Mouse (Mus musculus): ENCODE results near the gene Pik3r1. TPM values are rescaled to one million over a fixed set of nuclear protein-coding genes. Genes with fewer than 3 reads are reported as not detected.
A peak's percentile ranks its signal among the peaks of the same experiment; 100 is the strongest.

Pik3r1 gene
- total RNA-seq, 1 experiment from 2014 or later = 171 TPM

DNA sequence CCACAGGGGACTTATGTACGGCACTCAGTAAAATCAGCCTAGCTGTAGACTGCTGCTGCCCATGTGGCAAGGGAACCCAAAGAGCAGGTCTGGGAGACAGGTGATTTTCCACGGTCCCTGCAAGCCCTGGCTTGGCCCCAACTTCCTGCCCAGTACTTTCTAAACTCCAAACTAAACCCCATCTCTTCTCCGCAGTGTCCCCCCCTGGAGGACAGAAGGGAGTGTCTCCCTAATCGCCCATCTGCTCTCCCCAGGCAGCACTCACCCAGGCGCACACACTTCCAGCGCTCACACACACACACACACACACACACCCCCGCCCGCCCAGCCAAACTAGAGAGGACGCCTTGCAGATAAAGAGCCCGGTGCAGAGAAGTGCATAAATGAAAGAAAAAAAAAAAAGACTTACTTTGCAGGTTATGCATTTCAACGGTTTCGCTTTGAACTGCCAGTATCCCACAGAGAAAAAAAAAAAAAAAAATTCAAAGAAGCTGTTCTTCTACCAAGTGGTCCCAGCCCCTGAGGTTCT is 74.0 kb downstream of the Pik3r1 start:
- ATAC-seq (ENCODE audit: extremely low read depth, insufficient number of reproducible peaks, low FRiP score, poor library complexity, severe bottlenecking) = peak; percentile 69

DNA sequence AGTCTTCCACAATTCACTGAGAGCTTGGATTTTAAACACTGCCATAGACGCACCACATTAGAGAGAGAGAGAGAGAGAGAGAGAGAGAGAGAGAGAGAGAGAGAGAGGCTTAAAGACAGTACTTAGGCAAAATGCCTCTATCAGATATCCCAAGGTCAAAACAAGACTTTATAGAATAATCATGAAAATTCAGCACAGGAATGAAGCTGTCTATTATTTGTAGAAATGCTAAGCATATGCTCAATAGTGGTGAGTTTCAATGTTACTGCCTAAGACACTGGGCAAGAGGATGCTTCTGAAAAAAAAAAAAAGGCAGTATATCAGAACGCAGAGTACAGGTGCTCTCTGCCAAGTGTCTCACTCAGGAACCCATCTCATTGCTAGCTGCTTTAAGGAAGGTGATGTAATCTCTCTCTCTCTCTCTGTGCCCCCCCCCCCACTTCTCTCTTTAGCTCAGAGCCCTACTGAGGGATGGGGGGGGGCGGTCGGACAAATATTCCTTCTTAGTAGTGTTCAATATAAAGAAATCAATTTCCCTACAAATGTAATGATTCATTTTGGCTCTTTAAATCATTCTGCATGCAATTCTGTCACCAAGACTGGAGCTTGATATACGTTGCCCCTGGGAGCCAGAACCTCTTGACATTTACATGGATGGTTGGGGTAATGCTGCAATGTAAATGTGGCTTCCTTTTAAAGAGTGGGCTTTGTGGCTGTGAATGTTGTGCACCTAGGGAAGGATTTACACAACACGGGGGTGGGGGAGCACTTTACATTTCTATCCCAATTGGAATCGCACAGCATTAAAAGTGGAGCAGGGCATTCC is 74.9 kb downstream of the Pik3r1 start:
- ATAC-seq (ENCODE audit: extremely low read depth, insufficient number of reproducible peaks, low FRiP score, poor library complexity, severe bottlenecking) = no peak

- no peak for ATAC-seq (ENCODE audit: extremely low read depth, insufficient number of reproducible peaks, low FRiP score, poor library complexity, severe bottlenecking)
These were observed 75.7 kb downstream of the Pik3r1 start for GRCm38 (mm10) chr13:101692239-101692784.

- ATAC-seq (ENCODE audit: extremely low read depth, insufficient number of reproducible peaks, low FRiP score, poor library complexity, severe bottlenecking) = no peak
These were observed 76.3 kb downstream of the Pik3r1 start for GRCm38 (mm10) chr13:101691669-101692068.

DNA sequence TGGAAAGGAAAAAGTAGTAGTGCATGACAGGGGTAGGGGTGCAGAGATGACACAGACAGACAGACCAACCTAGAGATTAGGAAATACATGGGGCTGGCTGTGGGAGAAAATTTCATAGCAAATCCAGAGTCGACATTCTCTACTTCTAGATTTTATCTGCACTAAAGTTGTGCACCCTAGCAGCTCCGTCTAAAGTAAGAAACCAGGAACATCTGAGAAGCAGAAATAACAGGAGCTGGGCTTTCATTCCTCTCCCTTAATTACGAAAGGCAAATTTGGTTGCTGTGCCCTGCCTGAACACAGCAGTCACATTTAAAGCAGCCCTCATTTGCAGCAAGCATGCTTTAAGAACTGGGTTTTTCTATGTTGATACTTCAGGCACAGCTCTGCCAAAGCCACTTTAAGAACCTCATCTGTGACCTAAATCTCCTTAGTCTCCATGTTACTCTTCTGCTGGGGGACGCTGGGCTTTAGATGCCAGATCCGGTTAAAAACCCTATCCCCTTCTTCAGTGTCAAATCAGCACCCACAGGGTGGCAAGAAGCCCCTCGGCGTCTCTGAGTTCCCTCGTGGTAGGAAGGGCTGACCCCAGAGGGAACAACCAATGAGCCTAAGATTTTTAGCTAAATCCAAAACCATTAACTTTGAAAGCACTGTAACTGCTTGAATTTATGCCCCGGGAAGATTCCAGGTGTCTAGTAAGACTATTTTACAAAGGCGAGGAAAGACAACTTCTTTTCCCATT is 76.9 kb downstream of the Pik3r1 start:
- ATAC-seq (ENCODE audit: extremely low read depth, insufficient number of reproducible peaks, low FRiP score, poor library complexity, severe bottlenecking) = no peak

DNA sequence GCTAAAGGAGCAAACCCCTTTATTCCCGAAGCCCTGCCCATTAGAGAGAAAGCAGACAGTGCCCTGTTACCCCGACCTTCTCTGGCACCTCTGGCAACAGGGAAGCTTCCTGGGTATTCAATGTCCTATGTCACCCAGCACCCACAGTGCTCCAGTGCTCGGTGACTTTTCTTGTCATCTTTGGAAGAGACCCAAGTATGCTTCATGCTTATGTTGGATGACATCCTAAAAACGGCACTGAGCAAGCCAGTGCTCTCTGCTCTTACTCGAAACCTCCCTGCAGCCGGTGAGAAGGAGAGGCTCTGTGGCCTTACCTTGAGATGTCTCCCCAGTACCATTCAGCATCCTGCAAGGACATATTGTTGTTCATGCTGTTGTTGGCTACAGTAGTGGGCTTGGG is 77.8 kb downstream of the Pik3r1 start:
- no peak for ATAC-seq (ENCODE audit: extremely low read depth, insufficient number of reproducible peaks, low FRiP score, poor library complexity, severe bottlenecking)

DNA sequence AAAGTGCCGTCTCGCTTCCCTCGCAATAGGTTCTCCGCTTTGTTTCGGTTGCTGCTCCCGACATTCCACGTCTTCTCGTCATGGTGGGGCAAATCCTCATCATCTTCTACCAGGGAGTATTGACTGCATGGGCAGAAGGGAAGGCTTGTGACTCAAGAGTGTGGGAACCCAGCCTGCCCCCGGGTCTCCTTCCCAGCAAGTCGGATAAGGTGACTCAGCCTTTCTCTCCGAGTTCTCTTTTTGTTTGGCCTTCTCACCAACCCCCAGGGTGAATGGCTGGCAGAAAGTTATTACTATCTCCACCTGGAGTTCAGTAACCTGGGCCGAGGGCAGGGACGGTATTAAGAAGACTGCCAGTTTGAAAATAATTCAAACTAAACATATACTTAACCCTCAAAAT is 81.8 kb downstream of the Pik3r1 start:
- no peak for ATAC-seq (ENCODE audit: extremely low read depth, insufficient number of reproducible peaks, low FRiP score, poor library complexity, severe bottlenecking)

GRCm38 (mm10) chr13:101684706-101685105 is 83.3 kb downstream of the Pik3r1 start:
- no peak for ATAC-seq (ENCODE audit: extremely low read depth, insufficient number of reproducible peaks, low FRiP score, poor library complexity, severe bottlenecking)

GRCm38 (mm10) chr13:101682378-101682777 is 85.6 kb downstream of the Pik3r1 start:
- no peak for ATAC-seq (ENCODE audit: extremely low read depth, insufficient number of reproducible peaks, low FRiP score, poor library complexity, severe bottlenecking)

- peak; percentile 51 for ATAC-seq (ENCODE audit: extremely low read depth, insufficient number of reproducible peaks, low FRiP score, poor library complexity, severe bottlenecking)
These were observed 87.9 kb downstream of the Pik3r1 start for GRCm38 (mm10) chr13:101680083-101680482.

DNA sequence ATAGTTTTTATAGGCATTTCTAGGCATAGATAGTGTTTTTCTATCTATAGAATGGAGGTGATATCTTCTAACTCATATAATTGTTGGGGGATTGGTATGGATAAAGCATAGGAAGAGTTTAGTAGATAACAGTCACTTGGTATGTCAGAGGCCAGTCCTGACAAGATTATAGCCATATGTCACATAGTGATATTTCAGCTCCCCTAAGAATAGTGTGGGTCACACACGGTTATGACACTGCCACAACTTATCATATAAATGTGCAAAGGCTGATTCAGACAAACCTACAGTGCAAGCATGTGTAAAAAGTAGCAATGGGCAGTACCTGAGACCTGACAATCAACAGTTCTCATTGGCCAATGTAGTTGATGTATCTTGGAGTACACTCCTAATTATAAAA is 89.0 kb downstream of the Pik3r1 start:
- no peak for ATAC-seq (ENCODE audit: extremely low read depth, insufficient number of reproducible peaks, low FRiP score, poor library complexity, severe bottlenecking)

- ATAC-seq (ENCODE audit: extremely low read depth, insufficient number of reproducible peaks, low FRiP score, poor library complexity, severe bottlenecking) = no peak
These were observed 90.0 kb downstream of the Pik3r1 start for GRCm38 (mm10) chr13:101678036-101678435.

DNA sequence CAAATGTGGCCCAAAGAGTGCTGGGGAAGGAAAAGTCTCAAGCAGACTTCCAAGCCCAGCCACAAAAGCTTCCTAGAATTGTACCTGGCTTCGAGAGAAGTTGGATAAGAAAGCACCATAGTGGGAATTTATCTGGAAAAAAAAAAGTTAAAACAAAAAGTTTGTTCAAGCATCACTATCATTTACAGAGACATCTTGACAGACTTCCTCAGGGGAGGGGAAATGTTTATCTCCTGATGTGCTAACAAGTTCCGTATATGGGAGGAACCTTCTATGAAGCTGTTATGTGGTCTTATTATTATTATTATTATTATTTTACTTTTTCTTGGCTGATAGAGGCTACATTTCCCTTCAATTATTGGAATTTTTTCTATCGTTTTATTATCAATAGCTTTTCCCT is 94.1 kb downstream of the Pik3r1 start:
- no peak for ATAC-seq (ENCODE audit: extremely low read depth, insufficient number of reproducible peaks, low FRiP score, poor library complexity, severe bottlenecking)

DNA sequence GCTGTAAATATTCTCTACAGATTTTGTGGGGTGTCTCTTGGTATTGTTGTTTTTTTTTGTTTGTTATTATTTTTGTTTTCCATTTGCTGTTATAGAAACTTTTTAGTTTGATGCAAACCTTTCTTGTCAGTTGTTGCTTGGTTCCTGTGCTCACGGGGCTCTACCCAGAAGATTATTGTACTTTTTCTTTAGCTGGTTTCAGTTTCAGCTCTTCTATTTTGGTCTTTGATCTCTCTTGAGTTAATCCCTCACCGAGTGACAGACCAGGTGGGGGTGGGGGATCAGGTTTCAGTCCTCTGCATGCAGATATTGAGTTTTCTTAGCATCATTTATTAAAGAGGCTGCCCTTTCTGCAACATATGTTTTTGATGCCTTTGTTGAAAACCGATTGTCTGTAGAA is 99.2 kb downstream of the Pik3r1 start:
- no peak for ATAC-seq (ENCODE audit: extremely low read depth, insufficient number of reproducible peaks, low FRiP score, poor library complexity, severe bottlenecking)

DNA sequence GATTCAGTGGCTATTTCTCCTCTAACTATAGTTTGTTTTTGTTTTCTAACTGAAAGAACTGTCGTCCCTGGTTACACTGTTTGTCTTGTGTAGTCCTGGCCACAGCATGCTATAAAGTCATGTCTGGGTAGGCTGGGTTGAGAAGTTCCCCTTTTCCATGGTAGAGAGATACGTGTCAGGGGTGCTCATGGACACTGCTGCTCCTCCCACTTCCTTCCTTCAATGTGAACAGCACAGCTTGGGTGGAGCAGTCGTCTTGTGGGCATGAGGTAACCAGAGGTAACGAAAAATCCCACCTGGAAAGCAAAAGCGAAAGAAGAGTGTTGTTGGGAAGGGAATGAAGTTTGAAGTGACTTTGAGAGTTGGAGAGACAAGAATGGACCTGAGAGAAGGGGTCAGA is 104.0 kb downstream of the Pik3r1 start:
- peak; percentile 82 for ATAC-seq (ENCODE audit: extremely low read depth, insufficient number of reproducible peaks, low FRiP score, poor library complexity, severe bottlenecking)

DNA sequence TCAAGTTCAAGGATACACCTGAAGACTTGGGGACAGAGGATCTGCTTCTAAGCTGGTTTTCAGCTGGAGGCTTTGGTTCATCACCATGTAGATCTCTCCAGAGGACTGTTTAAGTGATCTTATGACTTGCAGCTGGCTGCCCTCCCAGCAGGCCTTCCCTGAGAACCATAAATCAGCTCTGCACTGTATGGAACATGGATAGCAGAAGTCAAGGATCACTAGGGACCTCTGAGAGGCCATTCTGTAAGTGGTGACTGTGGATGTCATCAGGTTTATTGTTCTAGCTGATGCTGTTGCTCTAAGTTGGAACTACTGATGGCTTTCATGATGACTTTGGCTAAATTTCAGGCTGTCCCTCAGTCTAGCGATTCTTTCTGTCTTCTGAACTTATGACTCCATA is 105.1 kb downstream of the Pik3r1 start:
- no peak for ATAC-seq (ENCODE audit: extremely low read depth, insufficient number of reproducible peaks, low FRiP score, poor library complexity, severe bottlenecking)

DNA sequence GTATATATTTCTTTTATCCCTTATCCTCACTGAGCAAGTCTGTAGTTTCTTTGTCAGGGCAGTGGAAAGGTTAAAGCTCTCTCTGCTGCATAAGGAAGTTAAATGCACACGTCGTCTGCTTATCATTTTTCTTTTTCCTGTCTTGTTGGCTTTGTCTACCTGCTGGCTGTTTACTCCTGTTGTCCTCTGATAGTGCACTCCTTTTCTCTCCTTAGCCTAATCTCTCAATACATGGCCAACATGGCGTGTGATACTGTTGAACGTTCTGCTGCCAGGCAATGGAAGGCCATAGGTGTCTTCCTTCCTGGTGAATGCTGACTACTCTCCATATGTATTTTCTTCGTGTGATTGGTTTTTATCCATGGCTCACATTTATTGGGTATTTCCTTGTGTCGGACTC is 106.5 kb downstream of the Pik3r1 start:
- no peak for ATAC-seq (ENCODE audit: extremely low read depth, insufficient number of reproducible peaks, low FRiP score, poor library complexity, severe bottlenecking)

- ATAC-seq (ENCODE audit: extremely low read depth, insufficient number of reproducible peaks, low FRiP score, poor library complexity, severe bottlenecking) = no peak
These were observed 107.8 kb downstream of the Pik3r1 start for GRCm38 (mm10) chr13:101660187-101660586.

- ATAC-seq (ENCODE audit: extremely low read depth, insufficient number of reproducible peaks, low FRiP score, poor library complexity, severe bottlenecking) = no peak
These were observed 115.9 kb downstream of the Pik3r1 start for GRCm38 (mm10) chr13:101652131-101652530.

GRCm38 (mm10) chr13:101641632-101642031 is 126.4 kb downstream of the Pik3r1 start:
- ATAC-seq (ENCODE audit: extremely low read depth, insufficient number of reproducible peaks, low FRiP score, poor library complexity, severe bottlenecking) = 0 out of 2 replicates have a peak, but pooled peaks have one; percentile 36

Data from neutrophil, adult 5-6 weeks (primary cell).